Mouse (Mus musculus) liver, adult (tissue): ENCODE measurements around the gene Sart3.

Experiments
- GATA4 ChIP-seq: IDR thresholded peaks from 2 replicates; pipeline ENCODE4 v1.6.1; 2014; ENCODE audit warnings: mild to moderate bottlenecking, low read length; ENCODE audit not compliant: insufficient replicate concordance

Gene Sart3

DNA sequence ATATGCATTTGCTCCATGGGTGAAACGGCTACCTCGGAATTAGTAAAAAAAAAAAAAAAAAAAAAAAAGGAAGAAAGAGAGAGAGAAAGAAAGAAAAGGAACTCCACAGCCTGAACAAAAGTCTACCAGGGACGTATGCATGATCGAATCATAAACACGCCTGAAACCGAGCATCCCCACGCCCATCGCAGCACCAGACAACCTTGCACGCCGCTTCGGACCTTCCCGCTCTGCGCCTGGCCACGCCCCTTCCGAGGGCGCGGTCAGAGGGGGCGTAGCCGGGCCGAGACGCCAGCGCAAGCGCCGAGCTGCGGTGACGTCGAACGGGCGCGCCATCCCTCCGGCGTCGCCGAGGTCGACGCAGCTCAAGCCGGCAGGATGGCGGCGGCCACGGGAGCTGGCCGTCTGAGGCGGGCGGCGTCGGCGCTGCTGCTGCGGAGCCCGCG is at the start of gene Sart3, which contains the start of gene Iscu:
Gene Sart3, minus strand, starts transcription at position 61 of the 446 bp plus-strand sequence.
Gene Iscu, plus strand, starts transcription at position 299 of the 446 bp plus-strand sequence.
- peak; percentile 14; the same call in 1 of the 2 replicates for TF ChIP-seq GATA4

DNA sequence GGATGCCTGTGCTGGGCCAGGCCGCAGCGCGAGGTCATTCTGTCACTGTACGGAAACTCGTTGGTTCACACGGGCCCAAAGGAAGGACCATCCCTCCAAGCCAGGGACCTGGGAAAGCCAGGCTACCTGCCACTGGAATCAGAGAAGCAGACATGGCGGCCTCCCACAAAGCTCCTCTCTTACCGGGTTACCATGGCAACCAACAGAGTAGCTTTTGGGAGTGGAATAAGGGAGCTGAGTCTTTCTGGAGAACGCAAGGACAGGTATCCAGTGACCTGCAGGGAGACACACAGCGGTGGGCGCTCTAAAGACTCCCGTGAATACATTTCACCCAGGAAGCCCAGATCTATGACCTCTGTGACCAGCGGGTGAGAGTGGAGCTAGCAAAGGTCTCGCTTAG is 46.3 kb upstream of the Sart3 start:
- no peak for TF ChIP-seq GATA4

DNA sequence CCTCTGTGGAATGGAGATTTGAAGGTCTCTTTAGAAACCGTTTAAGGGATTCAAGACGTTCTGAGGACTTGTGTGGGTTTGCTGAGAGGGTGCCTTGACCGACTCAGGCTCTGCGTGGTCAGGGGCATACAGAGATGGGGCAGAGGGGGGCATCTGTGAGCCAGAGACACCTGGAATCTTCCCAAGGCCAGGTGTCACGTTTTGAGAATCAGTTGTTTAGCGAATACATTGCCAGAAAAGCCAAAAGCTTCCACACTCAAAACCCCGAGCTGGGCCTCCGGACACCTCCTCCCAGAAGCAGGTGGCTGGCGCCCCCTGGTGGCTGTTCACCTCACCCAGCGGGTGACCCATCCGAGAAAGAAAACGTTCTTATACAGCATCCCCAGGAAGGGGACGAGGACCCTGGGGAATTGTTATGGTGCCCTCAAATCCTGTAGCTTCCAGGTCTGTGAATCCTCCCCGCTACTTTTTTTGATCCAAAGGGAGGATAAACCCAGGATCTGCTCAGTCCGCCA is 43.4 kb upstream of the Sart3 start:
- no peak for TF ChIP-seq GATA4

DNA sequence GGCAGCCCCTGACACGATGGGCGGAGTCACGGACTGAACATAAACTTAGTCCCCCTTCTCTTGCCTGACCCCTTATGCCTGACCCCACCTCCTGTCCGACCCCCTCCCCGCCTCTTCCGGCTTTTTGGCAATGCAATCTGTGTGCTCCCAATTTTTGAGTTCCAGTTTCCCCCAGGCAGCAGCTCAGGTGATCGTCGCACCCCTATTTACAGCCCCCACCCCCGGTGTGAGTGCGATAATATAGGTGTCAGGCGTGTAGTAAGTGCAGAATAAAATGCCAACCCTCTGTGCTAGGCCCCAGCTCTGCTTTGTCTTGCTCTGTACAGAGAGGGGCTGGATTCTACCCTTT is 42.7 kb upstream of the Sart3 start:
- no peak for TF ChIP-seq GATA4

DNA sequence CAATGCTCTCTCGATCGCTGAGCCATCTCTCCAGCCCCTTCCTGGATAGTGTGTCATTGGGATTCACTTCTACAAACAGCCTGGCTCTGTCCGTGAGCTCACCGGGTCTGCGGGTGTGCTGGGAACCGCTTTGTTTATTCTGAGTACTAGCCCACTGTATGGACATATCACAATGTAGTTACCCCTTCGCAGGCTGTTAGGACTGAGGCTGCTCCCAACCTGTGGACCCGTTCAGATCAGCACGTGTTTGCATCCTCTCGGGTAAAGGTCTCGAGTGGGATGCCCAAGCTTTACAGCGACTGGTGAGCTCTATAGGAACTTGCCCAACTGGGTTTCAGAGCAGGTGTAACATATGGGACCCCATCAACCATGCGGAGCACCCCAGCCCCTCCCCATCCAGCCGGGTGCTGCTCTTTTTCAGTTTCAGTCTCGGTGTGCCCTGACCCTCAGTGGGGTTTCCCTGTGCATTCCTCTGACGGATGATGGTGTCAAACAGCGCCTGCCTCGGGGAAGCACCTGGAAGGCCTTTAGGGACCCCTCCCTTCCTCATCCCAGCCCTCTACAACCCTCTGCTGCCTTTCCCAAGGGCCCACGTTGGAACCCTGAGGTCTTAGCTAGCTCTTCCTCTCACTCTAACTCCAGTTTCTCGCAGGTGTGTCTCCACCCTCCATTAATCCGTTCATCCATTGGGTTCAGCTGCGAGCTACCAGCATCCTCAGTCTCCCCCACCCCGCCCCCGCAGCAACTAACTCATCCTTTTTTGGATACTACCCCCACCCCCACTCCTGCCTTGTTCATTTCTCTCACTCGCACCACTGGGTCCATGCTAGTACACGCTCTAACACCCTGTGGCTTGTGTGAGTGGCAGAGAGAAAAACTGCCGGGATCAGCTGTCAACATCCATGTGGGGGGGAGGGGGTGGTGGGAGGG is 42.1 kb upstream of the Sart3 start:
- TF ChIP-seq GATA4 = no peak

DNA sequence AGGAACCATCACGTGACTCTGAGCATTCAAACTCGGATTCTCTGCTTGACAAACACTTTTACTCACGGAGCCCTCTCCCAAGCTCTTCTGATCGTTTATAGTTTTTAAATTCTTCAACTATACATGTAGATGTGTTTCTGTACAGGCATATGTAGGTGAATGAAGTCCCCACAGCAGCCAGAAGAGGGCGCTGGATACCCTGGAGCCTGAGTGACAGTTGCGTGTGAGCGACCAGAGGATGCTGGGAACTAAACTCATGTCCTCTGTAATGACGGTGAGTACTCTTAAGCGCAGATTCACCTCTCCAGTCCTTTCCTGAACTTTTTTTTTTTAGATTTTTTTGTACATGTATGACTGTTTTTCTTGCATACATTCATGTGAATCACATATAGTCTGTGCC is 41.3 kb upstream of the Sart3 start:
- TF ChIP-seq GATA4 = no peak

DNA sequence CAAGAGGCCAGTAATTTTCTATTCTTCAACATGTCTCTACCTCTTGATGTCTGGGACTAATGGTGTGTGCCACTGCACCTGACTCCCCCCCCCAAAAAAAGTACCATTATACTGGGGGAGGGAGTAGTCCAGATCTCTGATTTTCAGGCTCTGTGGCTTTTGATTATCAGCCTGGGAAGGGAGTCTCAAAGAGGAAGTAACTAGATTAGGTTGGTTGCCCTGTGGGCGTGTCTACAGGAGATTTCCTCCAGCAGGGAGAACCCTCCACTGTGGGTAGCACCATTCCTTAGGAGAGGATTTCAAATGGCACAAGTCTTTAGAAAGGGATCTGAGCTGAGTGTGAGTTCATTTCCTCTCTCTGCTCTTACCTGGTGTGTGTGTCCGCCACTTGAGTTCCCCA is 40.3 kb upstream of the Sart3 start:
- TF ChIP-seq GATA4 = no peak

DNA sequence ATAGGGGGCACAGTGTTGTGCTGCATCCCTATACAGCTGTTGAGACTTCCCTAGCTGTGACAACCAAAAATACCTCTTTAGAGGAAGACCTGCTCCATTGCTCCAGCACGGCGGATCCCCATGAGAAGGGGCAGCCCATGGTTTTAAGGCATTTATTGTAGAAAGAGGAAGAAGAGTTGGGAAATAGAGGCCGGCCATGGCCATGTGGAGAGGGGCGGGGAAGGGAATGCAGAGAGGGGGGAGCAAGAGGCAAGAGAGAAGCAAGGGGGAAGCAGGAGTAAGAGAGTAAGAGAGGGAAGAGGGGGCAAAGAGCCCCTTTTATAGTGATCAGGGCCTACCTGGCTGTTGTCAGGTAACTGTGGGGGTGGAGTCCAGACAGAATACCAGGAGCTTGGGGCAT is 37.8 kb upstream of the Sart3 start:
- TF ChIP-seq GATA4 = no peak

DNA sequence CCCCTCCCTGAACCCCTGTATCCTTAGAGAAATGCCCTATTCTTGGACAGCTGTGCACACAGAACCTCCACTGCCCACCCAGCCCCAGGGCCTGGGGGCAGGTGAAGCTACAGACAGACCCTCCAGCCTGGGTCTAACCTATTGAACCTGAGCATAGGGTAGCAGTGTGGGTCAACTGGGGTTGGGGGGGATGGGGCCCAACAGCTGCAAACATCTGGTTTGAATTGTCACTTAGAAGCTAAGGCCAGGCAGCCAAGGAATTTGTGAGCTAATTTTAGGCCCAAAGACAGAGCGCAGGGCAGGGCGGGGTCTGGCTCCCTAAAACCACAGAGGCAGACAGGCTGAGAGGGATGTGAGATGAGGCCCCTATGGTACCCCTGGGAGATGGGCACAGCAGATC is 35.9 kb upstream of the Sart3 start:
- no peak for TF ChIP-seq GATA4

DNA sequence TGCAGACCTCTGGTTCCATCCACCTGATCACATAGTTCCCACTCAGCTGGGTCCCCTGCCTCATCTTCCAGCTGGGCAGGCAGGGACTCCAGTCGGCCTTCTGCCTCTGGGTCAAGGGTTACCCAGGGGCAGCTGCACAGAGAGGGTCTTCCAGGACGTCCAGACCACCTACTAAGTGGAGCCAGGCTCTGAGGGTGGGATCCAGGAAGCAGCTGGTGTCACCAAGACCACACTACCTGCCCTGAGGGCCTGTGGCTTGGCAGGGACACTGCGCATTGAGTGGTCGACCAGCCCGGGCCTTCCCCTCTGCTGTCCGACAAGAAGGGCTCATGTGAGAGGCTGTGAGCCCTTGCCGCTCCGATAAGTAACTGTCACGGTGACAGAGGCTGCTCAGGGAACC is 35.4 kb upstream of the Sart3 start:
- TF ChIP-seq GATA4 = no peak

DNA sequence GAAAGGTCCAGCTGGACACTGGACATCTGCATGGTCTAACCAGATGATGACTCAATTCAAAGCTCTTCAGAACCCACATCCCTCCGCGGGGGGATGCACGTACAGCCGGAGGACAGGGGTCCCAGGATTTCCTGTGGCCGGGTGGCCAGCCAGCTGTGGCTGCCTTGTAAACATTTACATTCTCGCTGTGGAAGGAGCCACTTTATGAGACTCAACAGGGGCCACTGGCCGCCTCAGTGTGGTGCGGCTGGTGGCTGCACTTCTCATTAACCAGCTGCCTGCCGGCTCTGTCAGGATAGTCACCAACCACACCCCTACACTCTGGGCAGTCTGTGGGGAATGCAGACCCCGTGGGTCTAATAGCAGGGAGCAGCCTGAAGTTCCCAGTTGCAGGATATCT is 34.1 kb upstream of the Sart3 start:
- TF ChIP-seq GATA4 = no peak

DNA sequence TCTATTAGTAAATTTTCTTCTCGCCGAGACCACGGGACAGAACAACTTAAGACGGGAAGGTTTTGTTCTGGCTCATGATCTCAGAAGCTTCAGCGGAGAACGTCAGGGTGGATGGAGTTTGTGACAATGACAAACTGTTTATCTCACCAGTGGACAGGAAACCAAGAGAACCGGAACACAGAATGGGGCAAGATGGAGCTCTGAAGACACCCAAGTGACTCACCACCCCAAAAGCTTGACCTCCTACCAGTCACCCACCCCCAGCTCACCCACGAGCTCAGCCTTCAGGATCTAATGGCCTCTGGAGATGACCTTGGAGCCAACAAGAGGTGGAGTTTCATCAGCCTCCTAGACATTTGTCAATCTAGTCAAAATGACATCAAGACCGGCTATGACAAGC is 33.0 kb upstream of the Sart3 start:
- TF ChIP-seq GATA4 = no peak

DNA sequence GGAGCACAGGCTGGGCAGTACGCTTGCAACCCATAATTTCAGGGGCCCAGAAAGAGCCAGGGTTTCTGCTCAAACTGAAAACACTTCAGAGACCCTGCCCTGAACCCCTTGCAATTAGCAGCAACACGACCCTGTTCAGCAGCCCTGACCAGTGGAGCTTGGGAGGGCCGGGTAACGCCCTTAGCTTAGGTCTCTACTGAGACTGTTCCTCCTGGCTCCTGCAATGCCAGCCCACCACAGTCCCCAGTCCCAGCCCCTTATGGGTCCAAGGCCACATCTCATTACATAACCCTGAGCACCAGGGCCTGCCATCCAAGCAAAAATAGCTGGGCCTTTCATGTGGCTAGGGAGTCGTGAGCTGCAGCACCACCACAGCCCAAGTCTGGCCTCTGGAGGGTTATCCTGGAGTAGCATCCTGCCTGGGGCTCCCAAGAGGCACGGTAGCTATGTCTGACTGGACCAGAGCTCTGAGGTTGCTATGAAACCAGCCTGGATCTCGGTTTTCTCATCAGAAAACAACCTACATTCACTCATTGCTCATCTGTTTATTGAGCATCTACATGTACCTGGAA is 32.2 kb upstream of the Sart3 start:
- no peak for TF ChIP-seq GATA4

DNA sequence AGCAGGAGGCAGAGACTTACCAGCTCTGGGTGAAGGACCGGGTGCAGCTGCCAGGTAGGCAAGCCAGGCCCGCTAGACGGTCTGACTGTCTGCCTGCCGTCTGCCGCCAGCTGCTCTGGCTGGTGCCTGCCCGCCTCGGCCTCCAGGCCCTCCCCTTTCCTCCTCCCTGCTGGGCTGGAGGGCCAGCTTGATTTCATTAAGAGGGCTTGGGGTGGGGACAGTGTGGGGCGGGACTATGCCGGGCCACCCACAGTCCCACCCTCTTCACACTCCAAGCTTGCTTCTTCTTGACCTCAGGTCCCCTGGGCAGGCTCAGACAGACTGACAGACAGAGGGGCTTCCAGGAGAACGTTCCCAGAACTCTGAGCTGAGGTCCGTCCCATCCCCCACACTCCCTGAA is 28.0 kb upstream of the Sart3 start, which contains the start of gene Tmem119:
Gene Tmem119, minus strand, starts transcription at position 237 of the 400 bp plus-strand sequence.
- no peak for TF ChIP-seq GATA4

DNA sequence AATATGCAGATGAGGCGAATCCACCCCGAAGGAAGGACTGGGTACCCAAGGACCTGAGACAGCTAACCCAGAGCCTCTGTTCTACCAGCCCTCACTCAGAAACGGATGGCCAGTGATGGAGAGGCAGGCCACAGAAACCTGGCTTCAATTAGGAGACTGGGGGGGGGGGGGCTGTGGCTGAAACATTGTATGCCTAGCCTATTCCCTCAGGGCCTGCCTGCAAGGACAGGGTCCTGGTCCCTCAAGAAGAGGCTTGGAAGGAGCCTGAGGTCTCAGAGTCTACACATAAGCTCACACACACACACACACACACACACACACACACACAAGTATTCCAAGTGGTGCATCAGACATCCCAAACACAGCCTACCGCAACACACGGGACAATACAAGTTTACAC is 27.4 kb upstream of the Sart3 start:
- TF ChIP-seq GATA4 = no peak

DNA sequence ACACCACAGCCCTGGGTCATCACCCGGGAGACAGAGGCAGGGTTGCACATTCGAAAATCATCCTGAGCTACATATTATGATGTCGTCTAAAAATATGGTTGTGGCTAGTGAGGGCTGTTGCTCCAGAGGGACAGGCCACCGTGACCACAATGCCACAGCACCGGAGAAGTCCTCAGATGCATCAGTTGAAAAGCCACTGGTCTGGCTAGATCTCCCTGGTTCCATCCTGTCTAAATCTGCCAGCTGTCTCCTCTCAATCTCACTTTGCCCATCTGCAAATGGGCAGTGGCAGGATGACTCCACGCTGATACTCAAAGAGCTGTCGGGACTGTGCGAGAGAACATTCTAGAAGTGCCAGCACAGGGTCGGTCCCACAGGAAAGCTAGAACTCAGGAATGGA is 26.2 kb upstream of the Sart3 start:
- TF ChIP-seq GATA4 = no peak
